Mouse (Mus musculus): ENCODE data around the gene Shmt1.
"Not testable (repeated sequence)": the region's sequence is repeated elsewhere in the genome, so short reads cannot be mapped to it uniquely, and the experiment has no call there.

The Shmt1 gene

GRCm38 (mm10) chr11:60811618-60812017 is at the start of gene Shmt1:
Gene Shmt1, minus strand, starts transcription at chr11:60811718.
- DNase-seq, result not testable (repeated sequence)

GRCm38 (mm10) chr11:60856587-60856986 is 45.1 kb upstream of the Shmt1 start:
- DNase-seq, result no peak

GRCm38 (mm10) chr11:60845415-60845814 is 33.9 kb upstream of the Shmt1 start:
- no peak for DNase-seq

GRCm38 (mm10) chr11:60843412-60843811 is 31.9 kb upstream of the Shmt1 start:
- no peak for DNase-seq

GRCm38 (mm10) chr11:60841467-60842200 is 30.1 kb upstream of the Shmt1 start:
- peak in 1 of 2 experiments; percentile 44 for DNase-seq

GRCm38 (mm10) chr11:60837644-60838406 is 26.3 kb upstream of the Shmt1 start:
- DNase-seq, result no peak

GRCm38 (mm10) chr11:60836897-60837296 is 25.4 kb upstream of the Shmt1 start:
- no peak for DNase-seq

DNA sequence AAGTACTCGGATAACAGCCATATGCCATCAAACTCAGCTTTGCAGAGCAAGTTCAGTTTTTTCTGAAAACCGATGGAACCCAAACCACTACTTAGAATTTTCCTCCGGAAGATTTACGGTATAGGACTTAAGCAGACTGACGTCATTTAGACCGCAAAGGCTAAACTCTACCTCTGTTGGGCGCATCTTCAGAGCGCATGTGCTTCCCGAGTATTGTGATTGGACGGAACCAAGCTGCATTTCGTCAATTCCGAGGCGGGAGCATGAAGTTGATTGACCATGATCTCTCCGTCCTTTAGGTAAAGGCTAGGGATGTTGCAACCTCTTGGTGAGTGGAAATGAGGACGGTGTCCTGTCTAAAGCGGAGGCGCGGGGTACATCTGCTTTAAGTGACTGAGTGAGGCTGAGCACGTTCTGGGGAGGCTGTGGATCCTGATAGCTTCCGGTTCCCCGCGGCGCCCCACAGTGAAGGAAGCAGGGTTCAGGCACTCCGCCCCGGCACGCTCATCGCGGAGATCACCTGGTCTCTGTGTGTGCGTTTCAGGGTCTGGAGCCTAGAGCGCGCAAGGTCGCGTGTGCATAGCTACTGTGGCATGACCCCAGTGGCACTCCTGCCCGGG is 19.0 kb upstream of the Shmt1 start, which contains the start of gene Dhrs7b:
TSS of gene Dhrs7b (plus strand) at position 199 of the 620 bp plus-strand sequence.
- DNase-seq, result peak; percentile 89 to 90

- DNase-seq, result no peak
These were observed 17.4 kb upstream of the Shmt1 start for GRCm38 (mm10) chr11:60828903-60829302.

- no peak for DNase-seq
These were observed 15.9 kb upstream of the Shmt1 start for GRCm38 (mm10) chr11:60827241-60827945.

DNA sequence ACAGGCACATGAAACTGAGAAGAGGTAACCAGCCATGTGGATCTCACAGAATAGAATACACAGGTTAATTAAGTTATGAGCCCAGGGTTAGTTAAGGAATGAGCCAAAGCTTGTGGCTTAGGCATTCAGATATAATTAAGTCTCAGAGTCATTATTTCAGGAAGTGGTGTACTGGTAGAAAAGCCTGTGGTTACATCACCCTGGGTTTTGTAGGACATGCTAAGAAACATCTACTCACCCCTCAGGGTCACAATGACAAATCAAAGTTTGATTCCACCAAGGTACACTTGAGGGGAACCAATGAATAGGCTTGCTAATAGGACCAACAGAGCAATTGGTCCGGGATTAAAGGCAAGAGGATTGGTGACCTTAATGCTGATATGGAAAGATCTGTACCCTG is 15.2 kb upstream of the Shmt1 start:
- no peak for DNase-seq

- DNase-seq, result peak; percentile 30 to 31
These were observed 13.7 kb upstream of the Shmt1 start for GRCm38 (mm10) chr11:60825191-60825590.

- DNase-seq, result no peak
These were observed 12.3 kb upstream of the Shmt1 start for GRCm38 (mm10) chr11:60823771-60824170.

DNA sequence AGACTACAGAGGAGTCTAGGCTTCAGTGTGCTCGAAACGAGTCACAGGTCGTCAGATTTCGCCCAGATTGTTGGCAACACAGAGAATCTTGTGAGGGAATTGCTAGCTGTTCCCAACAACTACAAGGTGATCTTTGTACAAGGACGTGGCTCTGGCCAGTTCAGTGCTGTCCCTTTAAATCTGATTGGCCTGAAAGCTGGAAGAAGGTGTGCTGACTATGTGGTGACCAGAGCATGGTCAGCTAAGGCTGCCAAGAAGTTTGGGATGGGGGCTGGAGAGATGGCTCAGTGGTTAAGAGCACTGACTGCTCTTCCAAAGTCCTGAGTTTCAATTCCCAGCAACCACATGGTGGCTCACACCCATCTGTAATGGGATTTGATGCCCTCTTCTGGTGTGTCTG is 4.9 kb upstream of the Shmt1 start:
- no peak for DNase-seq

GRCm38 (mm10) chr11:60811054-60811460 is 461 bp downstream of the Shmt1 start:
- peak; percentile 95 to 97 for DNase-seq

DNA sequence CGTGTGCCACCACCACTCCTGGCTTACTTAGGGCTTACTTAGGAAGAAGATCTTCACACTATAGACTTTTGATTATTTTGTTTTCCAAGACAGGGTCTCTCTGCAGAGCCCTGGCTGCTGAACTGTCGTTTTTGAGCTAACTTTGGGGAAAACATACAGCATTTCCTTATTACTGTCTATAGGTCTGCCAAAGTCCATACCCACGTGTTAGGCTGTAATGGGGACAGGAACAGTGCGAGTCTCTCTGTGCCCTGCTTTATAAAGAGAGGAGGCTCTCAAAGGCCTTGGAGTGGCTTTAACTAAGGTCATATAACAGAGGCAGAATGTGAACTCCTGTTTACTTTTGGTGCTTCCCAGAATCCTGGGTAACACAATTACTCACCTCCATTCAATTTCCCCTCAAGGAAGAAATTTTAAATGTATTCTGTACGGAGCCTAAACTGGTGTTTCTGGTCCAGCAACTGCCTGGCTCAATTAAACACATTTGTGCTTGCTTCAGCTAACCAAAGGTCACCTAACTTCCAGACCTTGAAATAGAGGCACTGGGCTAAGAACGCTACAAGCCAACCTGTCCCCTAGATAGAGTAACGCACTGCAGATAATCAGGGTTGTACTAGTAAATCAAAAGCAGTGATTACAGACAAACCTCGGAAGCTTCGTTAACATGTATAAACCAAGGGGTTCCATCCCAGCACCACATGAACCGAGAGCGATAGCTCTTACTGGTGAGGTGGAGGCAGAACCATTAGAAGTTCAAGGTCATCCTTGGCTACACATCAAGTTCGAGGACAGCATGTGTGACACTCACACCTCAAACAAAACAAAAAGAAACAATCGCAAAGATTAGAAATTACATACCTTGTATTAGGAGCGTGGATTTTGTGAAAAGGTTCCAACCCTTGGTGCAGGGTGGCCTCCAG is 1.2 kb downstream of the Shmt1 start:
- DNase-seq, result no peak

DNA sequence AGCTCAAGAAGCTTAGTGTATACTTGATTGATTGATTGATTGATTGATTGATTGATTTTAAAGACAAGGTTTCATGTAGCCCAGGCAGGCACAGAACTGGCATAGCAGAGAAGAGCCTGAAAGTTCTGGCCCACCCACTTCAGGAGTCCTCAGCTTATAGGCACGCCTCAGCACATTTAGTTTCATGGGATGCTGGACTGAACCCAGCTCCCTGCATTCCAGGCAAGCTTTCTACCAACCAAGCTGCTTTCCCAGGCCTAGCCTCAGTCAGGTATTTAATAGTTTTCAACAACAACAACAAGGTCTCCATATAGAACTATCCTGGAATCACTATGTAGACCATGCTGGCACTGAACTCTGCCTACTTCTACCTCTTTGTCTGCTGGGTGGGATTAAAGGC is 2.0 kb downstream of the Shmt1 start:
- DNase-seq, result no peak

DNA sequence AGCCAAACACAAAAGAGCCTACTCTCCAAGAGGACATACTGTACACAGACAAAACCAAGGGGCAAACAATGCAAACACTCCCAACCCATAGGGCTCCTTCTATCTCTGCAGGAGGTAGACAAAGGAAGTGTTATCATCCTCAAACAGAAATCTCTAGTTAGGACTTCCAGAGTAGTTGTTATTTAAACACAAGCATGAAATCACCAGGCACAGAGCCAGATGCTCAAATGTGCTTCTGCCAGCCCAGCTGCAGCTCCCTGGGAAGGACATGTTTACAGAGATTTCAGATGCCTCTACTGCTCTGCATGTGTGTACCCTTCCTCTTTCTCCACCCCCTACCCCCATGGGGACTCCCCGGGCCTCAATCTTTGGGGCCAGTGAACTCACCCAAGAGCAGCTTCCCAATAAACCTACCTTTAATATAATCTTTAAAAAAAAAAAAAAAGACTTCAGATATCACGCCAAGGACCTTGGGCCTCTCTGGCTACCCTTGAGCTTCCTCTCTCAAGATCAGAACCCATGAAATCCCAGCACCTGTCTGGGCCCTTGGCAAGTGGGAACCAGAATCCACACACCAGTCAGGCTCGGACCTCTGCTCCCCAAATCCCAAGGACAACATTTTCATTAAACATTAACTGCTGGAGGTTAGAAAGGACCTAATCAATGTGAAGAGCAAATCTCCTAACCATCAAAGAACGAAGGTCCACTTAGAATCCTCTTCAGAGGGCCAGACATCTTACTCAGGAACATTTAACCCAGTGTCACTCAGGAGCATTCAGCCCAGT is 3.0 kb downstream of the Shmt1 start:
- DNase-seq, result peak; percentile 67 to 68

GRCm38 (mm10) chr11:60800892-60801291 is 10.6 kb downstream of the Shmt1 start:
- no peak for DNase-seq

DNA sequence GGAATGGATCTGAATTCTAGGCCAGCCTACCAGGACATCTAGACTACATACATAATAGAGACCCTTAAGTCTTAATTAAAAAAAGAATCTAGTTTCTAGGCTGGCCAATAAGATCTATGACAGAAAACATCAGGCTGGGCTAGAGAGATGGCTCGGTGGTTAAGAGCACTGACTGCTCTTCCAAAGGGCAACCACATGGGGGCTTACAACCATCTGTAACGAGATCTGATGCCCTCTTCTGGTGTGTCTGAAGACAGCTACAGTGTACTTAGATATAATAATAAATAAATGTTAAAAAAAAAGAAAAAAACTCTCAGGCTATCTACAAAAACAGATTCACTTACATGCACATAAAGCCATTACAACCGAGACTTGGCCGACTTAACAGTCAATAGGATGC is 11.5 kb downstream of the Shmt1 start:
- DNase-seq, result no peak

GRCm38 (mm10) chr11:60796342-60796741 is 15.2 kb downstream of the Shmt1 start:
- no peak for DNase-seq
